10 mouse cellular contexts compared by ENCODE assay signal in genomic region chr3:130794142-130794925, GRCm38 (mm10).
DNase-seq lines count a peak whose midpoint lies in the region; ATAC-seq and TF ChIP-seq lines count a peak whose summit lies in the region.
"Had no signal": no experiment of that assay in that cellular context is flagged by ENCODE, and none has a peak within 500 bp of the region (broad histone marks: within the 10 kb centered on the region; RNA-seq: fewer than 3 reads in every experiment).

No protein-coding gene starts in this region.

- no peak overlapping the region for H3K4me3 ChIP-seq in kidney, postnatal 0 days (replicated peaks; ENCODE audit: low read depth, low read length)
- H3K4me3 ChIP-seq in kidney, embryonic 15.5 days (replicated peaks) = no peak overlapping the region
- H3K4me3 ChIP-seq: lung, embryonic 15.5 days had no signal

- no peaks in the 10 kb centered on the region for H3K9me3 ChIP-seq in kidney, postnatal 0 days (replicated peaks; ENCODE audit: low read length)
- no peaks in the 10 kb centered on the region for H3K9me3 ChIP-seq in kidney, embryonic 15.5 days (replicated peaks)
- H3K9me3 ChIP-seq: lung, embryonic 15.5 days had no signal

- H3K4me1 ChIP-seq in kidney, postnatal 0 days (replicated peaks; ENCODE audit: insufficient read depth, low read length) = 0 out of 2 replicates have a peak, but pooled peaks cover 2% of the 10 kb centered on the region
- H3K4me1 ChIP-seq in kidney, embryonic 15.5 days = no peaks in the 10 kb centered on the region
- H3K4me1 ChIP-seq: lung, embryonic 15.5 days had no signal

- no peak overlapping the region for H3K9ac ChIP-seq in kidney, postnatal 0 days (ENCODE audit: low read depth, low read length)
- no peak overlapping the region for H3K9ac ChIP-seq in kidney, embryonic 15.5 days
- H3K9ac ChIP-seq: hindbrain, embryonic 14.5 days; lung, embryonic 15.5 days had no signal

- no peaks in the 10 kb centered on the region for H3K36me3 ChIP-seq in kidney, postnatal 0 days (ENCODE audit: insufficient read depth, low read length)
- H3K36me3 ChIP-seq in kidney, embryonic 15.5 days = no peaks in the 10 kb centered on the region
- H3K36me3 ChIP-seq: lung, embryonic 15.5 days had no signal

- H3K27me3 ChIP-seq in kidney, postnatal 0 days (ENCODE audit: insufficient read depth, low read length) = no peaks in the 10 kb centered on the region
- H3K27me3 ChIP-seq in kidney, embryonic 15.5 days = no peaks in the 10 kb centered on the region
- H3K27me3 ChIP-seq: lung, embryonic 15.5 days had no signal

- no peak overlapping the region for H3K27ac ChIP-seq in kidney, postnatal 0 days
- H3K27ac ChIP-seq in kidney, embryonic 15.5 days = no peak overlapping the region
- H3K27ac ChIP-seq: hindbrain, embryonic 14.5 days; lung, embryonic 15.5 days had no signal

- TF ChIP-seq CTCF in kidney, postnatal 0 days (IDR thresholded peaks at IDR 0.05; ENCODE audit: low read depth) = peak; percentile 53
- peak; percentile 7; the same call in 1 of the 2 replicates for TF ChIP-seq CTCF in brain, embryonic 14.5 days (IDR thresholded peaks at IDR 0.05; ENCODE audit: borderline replicate concordance, extremely low read depth, insufficient read depth, insufficient read length)

- no peak for ATAC-seq in kidney, postnatal 0 days (replicated peaks; ENCODE audit: low FRiP score, low read depth)
- no peak for ATAC-seq in kidney, embryonic 15.5 days (replicated peaks; ENCODE audit: low FRiP score)
- ATAC-seq in monocyte, adult 5-6 weeks (replicated peaks; ENCODE audit: insufficient number of reproducible peaks, low FRiP score, low TSS enrichment, poor library complexity, severe bottlenecking) = no peak

- DNase-seq in cerebellum, postnatal 10 days = peak; percentile 24 to 35
- DNase-seq in cerebellum, adult 9-11 months = no peak
- no peak for DNase-seq in kidney, postnatal 0 days (ENCODE audit: low spot score)
- peak; percentile 59 for DNase-seq in A20 (ENCODE audit: low read depth, low spot score)
- DNase-seq in brain, embryonic 14.5 days (ENCODE audit: low read depth) = no peak
- DNase-seq in urinary bladder, postnatal 14 days (ENCODE audit: low spot score) = no peak

- WGBS in kidney, postnatal 0 days = 48% methylated on average over 13 of the region's 13 CpGs
- 42% methylated on average over 13 of the region's 13 CpGs for WGBS in kidney, embryonic 15.5 days

- no peak overlapping the region for H3K4me2 ChIP-seq in kidney, postnatal 0 days (ENCODE audit: low read length)
- H3K4me2 ChIP-seq in kidney, embryonic 15.5 days = no peak overlapping the region
- H3K4me2 ChIP-seq: hindbrain, embryonic 14.5 days; lung, embryonic 15.5 days had no signal

- TF ChIP-seq POLR2A in brain, embryonic 14.5 days (IDR thresholded peaks at IDR 0.05; ENCODE audit: borderline replicate concordance, extremely low read depth, insufficient read depth, insufficient read length, poor library complexity, severe bottlenecking) = no peak

Comparison
In these comparisons a context has a peak if more than half of its experiments do, and no peak if none do; other contexts are left out.
1. DNase-seq: peak in cerebellum, postnatal 10 days (2 of 2) and A20 (single experiment); none in cerebellum, adult 9-11 months (single experiment), kidney, postnatal 0 days (single experiment), brain, embryonic 14.5 days (single experiment) and urinary bladder, postnatal 14 days (single experiment).